Mouse (Mus musculus) bone marrow macrophage, adult 2 months (primary cell): Measurements from ENCODE around the gene Dhrs13.

Source experiments
- CTCF ChIP-seq: IDR thresholded peaks from 2 replicates; pipeline ENCODE4 v1.5.1; 2012; ENCODE audit warnings: low read depth, mild to moderate bottlenecking, low read length, moderate library complexity
- POLR2A ChIP-seq: IDR thresholded peaks from 2 replicates; pipeline ENCODE4 v1.6.1; 2012; ENCODE audit warnings: mild to moderate bottlenecking, low read depth, low read length, borderline replicate concordance

DNA sequence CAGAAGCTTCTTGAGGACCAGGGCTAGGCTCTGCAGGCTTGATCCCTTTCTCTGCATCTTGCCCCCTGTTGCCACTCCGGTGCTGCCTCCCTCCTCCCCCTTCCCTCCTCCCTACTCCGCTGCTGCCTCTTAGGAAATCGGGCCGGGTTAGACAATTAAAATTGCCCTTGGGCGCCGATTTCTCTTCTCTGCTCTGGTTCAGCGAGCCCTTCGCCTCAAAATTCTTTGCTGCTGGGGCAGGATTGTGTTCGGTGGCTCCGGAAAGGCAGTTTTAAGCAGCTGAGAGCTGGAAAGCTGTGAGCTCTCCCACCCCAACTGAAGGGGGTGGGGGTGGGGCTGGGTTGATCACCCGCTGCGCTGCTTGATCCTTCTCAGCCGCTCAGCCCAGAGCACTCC lies 47.2 kb upstream of the Dhrs13 start:
- TF ChIP-seq CTCF, result no peak
- no peak for TF ChIP-seq POLR2A
